Mouse (Mus musculus) right cerebral cortex, adult 2 months (tissue): ENCODE data around the gene Nampt.
A peak's percentile ranks its signal among the peaks of the same experiment; 100 is the strongest.

ENCODE experiments used
- DNase-seq, 2 experiments: peaks; one replicate each; pipeline ENCODE4 v3.0.0; 2021 to 2022; ENCODE audit warnings: low spot score in 2 of 2

The Nampt gene

GRCm38 (mm10) chr12:32897199-32898120 is 78.1 kb downstream of the Nampt start:
- DNase-seq = peak; percentile 94

GRCm38 (mm10) chr12:32901005-32901404 is 81.7 kb downstream of the Nampt start:
- no peak for DNase-seq
